Mouse (Mus musculus): Measurements from ENCODE around the gene Sema3f.

DNA sequence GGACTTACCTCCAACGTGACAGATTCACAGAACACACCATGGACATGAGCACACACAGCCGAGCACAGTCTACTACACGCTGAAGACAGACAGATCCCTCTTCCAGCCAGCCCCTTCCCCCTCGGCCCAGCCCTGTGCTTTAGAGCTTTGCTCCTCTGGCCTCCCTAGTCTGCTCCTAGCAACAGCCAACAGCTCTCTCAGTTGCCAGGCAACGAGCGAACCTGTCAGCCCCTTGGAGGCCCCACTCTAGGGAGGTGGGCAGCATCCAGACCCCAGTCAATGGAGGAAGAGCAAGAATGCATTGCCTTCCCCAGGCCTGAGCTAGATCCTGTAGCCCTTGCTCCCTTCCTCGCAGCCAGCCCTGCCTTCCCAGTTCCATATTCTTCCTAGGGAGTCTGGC is 73.2 kb downstream of the Sema3f start:
- TF ChIP-seq CTCF (IDR thresholded peaks at IDR 0.05; ENCODE audit: low read depth, low read length) (no peak), POLR2A (IDR thresholded peaks at IDR 0.05; ENCODE audit: insufficient read depth, low read length) (no peak)

Measured in ES-Bruce4 (cell line).